Mouse (Mus musculus) limb, embryonic 14.5 days (tissue): ENCODE data around the gene Crebbp. TPM values are rescaled to one million over a fixed set of nuclear protein-coding genes. Genes with fewer than 3 reads are reported as not detected.
A peak's percentile ranks its signal among the peaks of the same experiment; 100 is the strongest.

Experiments
- ATAC-seq: fragments of 200-750 bp; cut with Nextera tagmentation; 2 replicates; pipeline ENCODE4 v1.8.0; 2017; ENCODE audit warnings: low read depth, moderate number of reproducible peaks, moderate TSS enrichment; ENCODE audit not compliant: low FRiP score
- DNase-seq: peaks from one replicate; pipeline ENCODE4 v3.0.0-alpha.2; 2015; ENCODE audit warnings: low spot score
- H3K27ac ChIP-seq: fragments of 300-500 bp; sonication (generic); replicated peaks from 2 replicates; pipeline ENCODE4 v1.5.1; 2014; ENCODE audit warnings: low read depth, mild to moderate bottlenecking, low read length, moderate library complexity, mixed read lengths
- H3K27me3 ChIP-seq: fragments of 300-500 bp; sonication (generic); 2 replicates; pipeline ENCODE4 v1.6.1; 2014; ENCODE audit warnings: low read length, mixed read lengths; ENCODE audit not compliant: control insufficient read depth, insufficient read depth
- H3K36me3 ChIP-seq: fragments of 300-500 bp; sonication (generic); 2 replicates; pipeline ENCODE4 v1.6.1; 2014; ENCODE audit warnings: mild to moderate bottlenecking, low read length, moderate library complexity, mixed read lengths; ENCODE audit not compliant: control insufficient read depth, insufficient read depth
- H3K4me1 ChIP-seq: fragments of 300-500 bp; sonication (generic); 2 replicates; pipeline ENCODE4 v1.6.1; 2014; ENCODE audit warnings: antibody characterized with exemption, low read length, mixed read lengths; ENCODE audit not compliant: control insufficient read depth, insufficient read depth
- H3K4me2 ChIP-seq: fragments of 300-500 bp; sonication (generic); replicated peaks from 2 replicates; pipeline ENCODE4 v1.6.1; 2014; ENCODE audit warnings: low read depth, mild to moderate bottlenecking, low read length, moderate library complexity; ENCODE audit not compliant: severe bottlenecking
- H3K4me3 ChIP-seq: fragments of 300-500 bp; sonication (generic); replicated peaks from 2 replicates; pipeline ENCODE4 v1.5.1; 2014; ENCODE audit warnings: low read length
- H3K9ac ChIP-seq: fragments of 300-500 bp; sonication (generic); 2 replicates; pipeline ENCODE4 v1.6.1; 2014; ENCODE audit warnings: mild to moderate bottlenecking, low read depth, low read length, moderate library complexity; ENCODE audit not compliant: severe bottlenecking
- H3K9me3 ChIP-seq: fragments of 300-500 bp; sonication (generic); 2 replicates; pipeline ENCODE4 v1.6.1; 2016; ENCODE audit warnings: low read length; ENCODE audit not compliant: control insufficient read depth
- POLR2A ChIP-seq: fragments of 200-500 bp; IDR thresholded peaks from 2 replicates; pipeline ENCODE4 v1.8.0; 2012; ENCODE audit warnings: inconsistent platforms, mild to moderate bottlenecking, moderate library complexity, borderline replicate concordance; ENCODE audit not compliant: insufficient read depth, insufficient read length; ENCODE audit errors: extremely low read depth
- WGBS: fragments of 180-500 bp; shearing (Covaris S2); extraction: QIAGEN DNeasy Blood & Tissue Kit; methylation state at CpG from one replicate; pipeline ENCODE4 v1.1.7; 2014; 5-methylcytosine and 5-hydroxymethylcytosine counted together
- polyA plus RNA-seq, 2 experiments: library from polyadenylated mRNA; depleted of rRNA in 1 of 2; stranded (reverse) in 1 of 2; unstranded in 1 of 2; fragments of >200 nt; fragmentation: Nextera tagmentation in 1 of 2; extraction: Ambion mirVana in 1 of 2; gene quantifications; 2 replicates each; pipeline versions ENCODE4 v1.2.1 to v1.2.3; 2012 to 2014

The Crebbp gene
- polyA plus RNA-seq, 2 experiments, result 31.3 to 60.5 TPM

DNA sequence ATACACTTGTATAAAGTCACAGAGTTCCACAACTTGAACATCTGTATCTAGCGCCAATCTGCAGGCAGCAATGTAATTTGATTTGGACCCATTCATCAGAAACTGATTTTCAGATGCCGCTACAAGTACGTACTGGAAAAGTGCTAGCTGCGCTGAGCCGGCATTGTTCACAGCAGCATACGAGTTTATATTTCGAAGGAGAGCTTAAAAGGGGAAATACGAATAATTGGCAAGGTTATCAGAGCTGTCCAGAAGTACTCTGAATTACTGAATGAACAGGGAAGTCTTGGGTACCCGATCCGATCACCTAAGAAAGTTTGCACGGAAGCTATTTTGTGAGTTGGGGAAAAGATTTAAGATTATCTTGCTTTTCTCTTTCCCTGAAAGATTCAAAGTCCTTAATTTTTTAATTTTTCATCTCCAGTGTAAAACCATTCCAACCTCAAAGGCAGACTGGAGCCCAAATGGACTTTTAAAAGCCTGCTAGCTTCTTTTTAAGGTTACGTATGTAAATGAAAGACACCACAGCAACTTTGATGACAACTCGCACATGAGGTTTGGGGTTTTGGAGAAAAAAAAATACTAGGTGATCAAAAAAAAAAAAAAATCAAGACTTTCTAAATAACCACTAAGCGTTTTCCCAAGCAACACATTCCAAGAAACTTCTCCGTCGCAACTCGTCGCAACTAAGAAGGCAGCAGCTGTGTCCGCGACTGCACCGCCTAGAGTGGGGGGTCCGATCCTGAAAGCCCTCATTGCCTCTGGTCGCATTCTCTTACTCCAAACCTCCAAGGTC is 1.4 kb downstream of the Crebbp start:
- Histone ChIP-seq H3K9ac (peak overlapping the region; percentile 97), H3K27me3 (no peaks in the 10 kb centered on the region), H3K36me3 (no peaks in the 10 kb centered on the region), H3K4me1 (peaks cover 18% of the 10 kb centered on the region), H3K27ac (peak overlapping the region; percentile 100; the same call in 1 of the 2 replicates), H3K4me3 (peak overlapping the region; percentile 99), H3K9me3 (no peaks in the 10 kb centered on the region), H3K4me2 (peak overlapping the region; percentile 70)
- no peak for TF ChIP-seq POLR2A
- 5% methylated on average over 23 of the region's 23 CpGs for WGBS
- ATAC-seq, result no peak; the same call in none of the 2 replicates
- no peak for DNase-seq

DNA sequence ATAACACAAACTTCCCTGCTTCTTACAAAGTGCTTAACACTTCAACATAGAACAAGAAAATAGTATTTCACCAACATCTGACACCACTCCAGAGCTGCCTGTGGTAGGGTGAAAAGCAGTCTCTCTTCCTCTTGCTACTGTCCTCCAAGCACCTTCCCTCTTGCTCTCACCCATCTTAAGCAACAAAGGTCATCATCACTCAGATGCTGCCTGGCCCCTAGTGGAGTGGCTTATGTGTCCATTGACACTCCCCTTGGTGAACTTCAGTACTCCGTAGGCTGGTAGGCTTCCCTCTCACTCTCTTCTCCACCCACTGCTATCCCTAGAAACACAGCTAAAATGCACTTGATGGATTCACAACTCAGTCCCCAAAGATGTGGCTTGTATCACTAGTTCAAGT is 3.5 kb downstream of the Crebbp start:
- 74% methylated on average over 1 of the region's 1 CpGs for WGBS

DNA sequence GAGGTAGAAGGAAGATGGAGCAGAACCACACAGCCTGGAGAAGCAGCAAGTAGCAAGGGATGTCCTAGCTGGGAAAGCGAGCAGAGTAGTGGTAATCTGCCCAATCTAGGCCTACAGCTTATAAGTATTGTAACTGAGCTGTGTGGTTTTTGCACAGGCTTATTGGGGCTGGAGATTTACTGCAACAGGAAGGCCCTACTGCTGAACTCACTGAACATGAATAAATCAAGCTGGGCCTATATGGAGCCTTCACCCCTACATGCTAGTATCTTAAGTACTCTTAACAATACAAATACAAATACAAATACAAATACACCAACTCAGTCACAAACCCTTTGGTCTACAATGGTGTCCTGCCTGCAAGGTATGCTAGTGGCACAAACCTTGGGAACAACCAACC is 10.2 kb downstream of the Crebbp start:
- ATAC-seq (no peak), DNase-seq (no peak)
- no peaks in the 10 kb centered on the region for H3K27me3 ChIP-seq
- H3K36me3 ChIP-seq, result peaks cover 8% of the 10 kb centered on the region; the same call in 1 of the 2 replicates
- no peak for TF ChIP-seq POLR2A
- no peak overlapping the region for H3K4me2 ChIP-seq
- H3K4me3 ChIP-seq, result no peak overlapping the region
- H3K27ac ChIP-seq, result no peak overlapping the region
- 96% methylated on average over 1 of the region's 1 CpGs for WGBS
- H3K4me1 ChIP-seq, result peaks cover 3% of the 10 kb centered on the region; the same call in 1 of the 2 replicates
- no peaks in the 10 kb centered on the region for H3K9me3 ChIP-seq
- H3K9ac ChIP-seq, result no peak overlapping the region

More for the DNA sequence above, 3.5 kb downstream of the Crebbp start:
- H3K36me3 ChIP-seq, result peaks cover 3% of the 10 kb centered on the region; the same call in 1 of the 2 replicates
- no peak for TF ChIP-seq POLR2A
- no peak overlapping the region for H3K4me3 ChIP-seq
- H3K4me1 ChIP-seq, result peaks cover 18% of the 10 kb centered on the region
- no peaks in the 10 kb centered on the region for H3K27me3 ChIP-seq
- H3K4me2 ChIP-seq, result no peak overlapping the region
- no peaks in the 10 kb centered on the region for H3K9me3 ChIP-seq
- DNase-seq (no peak), ATAC-seq (no peak)
- H3K9ac ChIP-seq, result no peak overlapping the region
- no peak overlapping the region for H3K27ac ChIP-seq

GRCm38 (mm10) chr16:4199995-4200394 is 13.8 kb downstream of the Crebbp start:
- Histone ChIP-seq H3K4me1 (peaks cover 3% of the 10 kb centered on the region; the same call in 1 of the 2 replicates), H3K36me3 (peaks cover 4% of the 10 kb centered on the region; the same call in 1 of the 2 replicates), H3K9ac (no peak overlapping the region), H3K4me2 (no peak overlapping the region), H3K9me3 (no peaks in the 10 kb centered on the region), H3K4me3 (no peak overlapping the region), H3K27ac (no peak overlapping the region), H3K27me3 (no peaks in the 10 kb centered on the region)
- TF ChIP-seq POLR2A, result no peak
- 39% methylated on average over 1 of the region's 1 CpGs for WGBS
- no peak for DNase-seq
- no peak for ATAC-seq

DNA sequence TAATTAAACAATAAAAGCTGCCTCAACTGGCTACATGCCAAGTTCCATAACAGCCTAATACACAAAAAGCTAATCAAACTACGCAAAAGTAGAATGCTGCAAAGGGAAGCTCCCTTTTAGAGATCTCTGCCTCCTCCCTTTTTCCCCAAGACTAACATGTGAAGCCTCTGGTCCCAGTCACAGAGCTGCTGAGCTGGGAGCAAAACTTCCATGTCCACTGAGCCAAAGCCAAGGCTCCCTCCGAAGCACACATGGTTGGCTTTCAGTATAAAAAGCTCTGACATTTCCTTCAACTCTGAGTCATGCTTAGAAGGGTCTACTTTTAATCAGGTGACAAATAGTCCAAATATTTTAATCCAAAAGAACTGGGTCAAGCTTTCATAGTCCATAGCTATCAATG is 14.2 kb downstream of the Crebbp start:
- Histone ChIP-seq H3K4me1 (peaks cover 3% of the 10 kb centered on the region; the same call in 1 of the 2 replicates), H3K9me3 (no peaks in the 10 kb centered on the region), H3K27ac (no peak overlapping the region), H3K4me2 (no peak overlapping the region), H3K4me3 (no peak overlapping the region), H3K36me3 (peaks cover 4% of the 10 kb centered on the region; the same call in 1 of the 2 replicates), H3K27me3 (no peaks in the 10 kb centered on the region), H3K9ac (no peak overlapping the region)
- no peak for TF ChIP-seq POLR2A
- 73% methylated on average over 2 of the region's 2 CpGs for WGBS
- ATAC-seq (no peak), DNase-seq (no peak)
